Mouse (Mus musculus) retina, postnatal 7 days (tissue): ENCODE measurements around the gene Fam136a.

Experiments
- DNase-seq: peaks from one replicate; pipeline ENCODE4 v3.0.0-alpha.2; 2012; ENCODE audit warnings: low read depth, low spot score

Gene Fam136a

GRCm38 (mm10) chr6:86397257-86397980 lies 32.0 kb downstream of the Fam136a start:
- no peak for DNase-seq

DNA sequence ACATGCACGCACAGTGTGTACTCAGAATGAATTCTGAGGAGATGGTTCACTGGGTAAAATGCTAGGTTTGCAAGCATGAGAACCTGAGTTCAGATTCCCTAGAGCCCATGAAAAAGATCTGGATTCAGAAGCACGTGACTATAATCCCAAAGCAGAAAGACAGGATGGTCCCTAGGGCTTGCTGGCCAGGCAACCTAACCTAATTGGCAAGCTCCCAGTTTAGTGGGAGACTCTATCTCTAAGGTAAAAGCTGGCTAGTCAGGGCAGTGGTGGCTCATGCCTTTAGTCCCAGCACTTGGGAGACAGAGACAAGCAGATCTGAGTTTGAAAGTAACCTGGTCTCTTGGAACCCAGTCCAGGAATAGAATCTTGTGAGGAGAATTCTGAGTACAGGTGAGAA lies 33.5 kb downstream of the Fam136a start:
- DNase-seq, result no peak

- no peak for DNase-seq
Observed at GRCm38 (mm10) chr6:86399995-86400394, 34.5 kb downstream of the Fam136a start.

- peak; percentile 54 for DNase-seq
Observed at GRCm38 (mm10) chr6:86400972-86401371, 35.5 kb downstream of the Fam136a start.

GRCm38 (mm10) chr6:86402681-86403607 lies 37.5 kb downstream of the Fam136a start:
- DNase-seq, result no peak

DNA sequence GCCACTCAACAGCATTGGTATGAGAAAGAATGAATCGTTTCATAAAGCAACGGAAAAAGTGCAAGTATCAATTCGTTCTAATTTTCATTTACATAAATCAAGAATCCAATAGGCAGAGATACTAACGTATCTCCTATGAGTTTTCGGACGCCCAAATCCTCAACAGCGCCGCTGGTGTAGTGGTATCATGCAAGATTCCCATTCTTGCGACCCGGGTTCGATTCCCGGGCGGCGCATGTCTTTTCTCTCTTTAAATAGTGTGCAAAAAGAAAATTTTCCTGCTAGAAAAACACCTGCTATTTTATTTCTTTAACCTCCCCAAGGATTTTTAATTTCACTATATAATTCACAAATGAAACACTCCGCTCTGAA lies 38.3 kb downstream of the Fam136a start:
- DNase-seq, result peak; percentile 79

DNA sequence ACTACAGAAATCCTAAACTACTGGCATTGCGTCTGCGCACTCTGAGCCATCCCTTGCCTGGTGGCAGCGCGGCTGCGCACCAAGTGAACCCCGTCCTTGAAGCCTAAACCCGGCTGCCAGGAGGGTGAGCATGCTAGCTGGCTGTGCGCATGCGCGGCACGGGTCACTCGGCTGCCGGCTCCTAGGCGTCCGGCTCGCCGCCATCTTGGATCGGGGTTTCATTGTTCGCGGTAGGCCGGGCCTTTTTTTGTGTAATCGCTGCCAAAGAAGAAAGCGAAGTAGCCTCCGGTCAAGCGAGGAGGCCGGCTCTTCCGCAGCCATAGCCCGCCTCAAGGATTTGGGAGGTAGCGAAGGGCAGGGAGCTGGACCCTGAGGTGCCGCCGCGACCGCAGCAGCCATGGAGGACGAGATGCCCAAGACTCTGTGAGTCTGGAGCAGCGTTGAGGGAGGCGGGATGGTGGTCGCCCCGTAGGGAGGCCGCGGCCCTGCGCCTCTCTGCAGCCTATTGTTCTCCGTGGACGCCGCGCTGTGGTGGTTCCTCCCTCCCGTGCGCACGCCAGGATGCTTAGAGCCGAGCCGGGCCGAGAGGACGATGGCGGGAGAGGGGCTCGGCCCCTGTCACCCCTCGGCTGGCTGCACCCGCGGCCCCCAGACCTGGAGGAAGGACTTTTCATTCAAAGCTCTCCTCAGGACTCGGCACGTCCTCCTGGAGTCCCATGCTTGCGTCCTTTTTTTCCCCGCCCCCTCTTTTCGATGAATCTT lies 38.8 kb downstream of the Fam136a start, which contains the start of gene Tia1:
Gene Tia1, plus strand, starts transcription at position 120 of the 762 bp plus-strand sequence.
- peak; percentile 95 for DNase-seq

- no peak for DNase-seq
Observed at GRCm38 (mm10) chr6:86404996-86405395, 39.5 kb downstream of the Fam136a start.

DNA sequence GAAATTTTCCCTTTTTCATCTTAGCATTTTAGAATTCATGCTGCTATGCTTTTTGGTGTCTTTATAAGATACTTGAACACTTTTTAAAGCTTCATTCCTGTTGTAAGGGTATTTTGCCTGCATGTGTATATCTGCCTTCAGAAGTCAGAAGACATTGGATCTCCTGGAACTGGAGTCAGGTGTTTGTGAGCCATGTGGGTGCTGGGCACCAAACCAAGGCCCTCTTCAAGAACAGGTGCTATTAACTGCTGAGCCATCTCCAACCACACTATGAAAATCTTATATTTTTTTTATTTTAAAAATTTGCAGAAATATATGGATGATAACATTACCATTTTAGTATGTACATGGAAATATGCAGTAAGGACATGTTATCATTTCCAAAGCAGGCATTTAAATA lies 40.9 kb downstream of the Fam136a start:
- no peak for DNase-seq

GRCm38 (mm10) chr6:86418711-86419110 lies 53.3 kb downstream of the Fam136a start:
- DNase-seq, result no peak

- no peak for DNase-seq
Observed at GRCm38 (mm10) chr6:86419239-86419638, 53.8 kb downstream of the Fam136a start.
